Mouse (Mus musculus) adrenal gland, adult 18-20 months (tissue): Measurements from ENCODE around the gene Myct1. TPM values are rescaled to one million over a fixed set of nuclear protein-coding genes. Genes with fewer than 3 reads are reported as not detected.

Experiments used
- DNase-seq, 2 experiments: peaks; one replicate each; pipeline ENCODE4 v3.0.0; 2021 to 2022; ENCODE audit warnings: low spot score in 2 of 2
- total RNA-seq, 2 experiments: library from RNA; stranded (reverse); gene quantifications; 1 replicate in 1 of 2; 2 replicates in 1 of 2; pipeline ENCODE4 v1.2.3; 2021

Gene Myct1
- total RNA-seq, 2 experiments from 2014 or later, result 2.9 TPM

GRCm38 (mm10) chr10:5615186-5616040 lies 21.8 kb downstream of the Myct1 start:
- DNase-seq, result no peak

- DNase-seq, result no peak
Observed at GRCm38 (mm10) chr10:5626268-5626667, 32.7 kb downstream of the Myct1 start.

GRCm38 (mm10) chr10:5633672-5634200 lies 40.2 kb downstream of the Myct1 start:
- peak; percentile 5 to 34 for DNase-seq

GRCm38 (mm10) chr10:5634336-5634735 lies 40.8 kb downstream of the Myct1 start:
- peak; percentile 20 to 22 for DNase-seq

GRCm38 (mm10) chr10:5637322-5637721 lies 43.7 kb downstream of the Myct1 start:
- no peak for DNase-seq

GRCm38 (mm10) chr10:5639112-5639511 lies 45.5 kb downstream of the Myct1 start, which contains the start of gene Vip:
Gene Vip (plus strand): TSS chr10:5639218.
- no peak for DNase-seq

Other genes starting within 250 kb of the Myct1 start
- 10 to 100 TPM; 17.9 to 23.0 TPM for gene Syne1, start 42.3 kb upstream of the Myct1 start, total RNA-seq
- gene Vip, start 45.4 kb downstream of the Myct1 start, total RNA-seq, result not detected
- gene Fbxo5, start 211.8 kb downstream of the Myct1 start, total RNA-seq, result 1 to 10 TPM; 1.8 to 1.9 TPM
- gene Mtrf1l, start 230.1 kb downstream of the Myct1 start, total RNA-seq, result 10 to 100 TPM; 10.8 to 12.3 TPM